Mouse (Mus musculus) testis, adult 10 weeks (tissue): ENCODE measurements around the gene L3mbtl2. TPM values are rescaled to one million over a fixed set of nuclear protein-coding genes. Genes with fewer than 3 reads are reported as not detected.

ENCODE experiments used
- polyA plus RNA-seq: library from polyadenylated mRNA; stranded (reverse); fragments of 350-450 nt; fragmentation: Illumina TruSeq; extraction: RNeasy Lipid Tissue Mini Kit (QIAGEN cat#74804); gene quantifications from one replicate; pipeline ENCODE4 v1.2.3, GENCODE M21; 2014; ENCODE audit warnings: low read depth, low replicate concordance

L3mbtl2 gene
- 3.4 TPM for polyA plus RNA-seq

GRCm38 (mm10) chr15:81663697-81664561 is at the start of gene L3mbtl2:
Gene L3mbtl2, plus strand, starts transcription at chr15:81663889.

GRCm38 (mm10) chr15:81697175-81697574 is 33.5 kb downstream of the L3mbtl2 start, which contains the start of gene Chadl:
Gene Chadl, minus strand, starts transcription at chr15:81697287.

Other genes starting within 250 kb of the L3mbtl2 start
- 53.6 TPM for gene Rbx1, start 197.6 kb upstream of the L3mbtl2 start, polyA plus RNA-seq
- gene Ep300, start 78.5 kb upstream of the L3mbtl2 start, polyA plus RNA-seq = 54.9 TPM
- gene Chadl, start 33.4 kb downstream of the L3mbtl2 start, polyA plus RNA-seq = 0.17 TPM
- gene Zc3h7b, start 81.2 kb downstream of the L3mbtl2 start, polyA plus RNA-seq = 11.5 TPM
- gene Rangap1, start 81.6 kb downstream of the L3mbtl2 start, polyA plus RNA-seq = 24.3 TPM
- gene Tef, start 138.5 kb downstream of the L3mbtl2 start, polyA plus RNA-seq = 21.1 TPM
- gene Tob2, start 194.9 kb downstream of the L3mbtl2 start, polyA plus RNA-seq = 1.9 TPM
- 15.5 TPM for gene Phf5a, start 208.0 kb downstream of the L3mbtl2 start, polyA plus RNA-seq
- gene Aco2, start 208.4 kb downstream of the L3mbtl2 start, polyA plus RNA-seq = 26.9 TPM